In genomic region chr2:45512852-45513251, GRCm38 (mm10) we compare ENCODE assay signal across 24 mouse cellular contexts.
DNase-seq lines count a peak whose midpoint lies in the region; ATAC-seq and TF ChIP-seq lines count a peak whose summit lies in the region.
"Had no signal": no experiment of that assay in that cellular context is flagged by ENCODE, and none has a peak within 500 bp of the region (broad histone marks: within the 10 kb centered on the region; RNA-seq: fewer than 3 reads in every experiment).

No protein-coding gene starts in this region.

- TF ChIP-seq POLR2A in heart, adult 2 months (IDR thresholded peaks at IDR 0.05; ENCODE audit: insufficient read depth, low read depth, low read length), result no peak

- no peaks in the 10 kb centered on the region for H3K27me3 ChIP-seq in heart, adult 2 months (ENCODE audit: control insufficient read depth, insufficient read depth, low read length)
- no peaks in the 10 kb centered on the region for H3K27me3 ChIP-seq in lung, embryonic 14.5 days (ENCODE audit: insufficient read depth, low read length)
- H3K27me3 ChIP-seq: embryonic facial prominence, embryonic 15.5 days; forebrain, embryonic 15.5 days; Patski had no signal

- intact Hi-C loops in heart, adult 2 months (cut with DNase I), result loop anchor here (5.0 to 10.0 kb wide), 2 partner anchors 401 to 932 kb away; no protein-coding TSS in a partner anchor
- intact Hi-C loops in heart, postnatal 10 days (cut with DNase I), result loop anchor here (10.0 kb wide), 1 partner anchor 932 kb away; no protein-coding TSS in a partner anchor
- intact Hi-C loops in left cerebral cortex, postnatal 14 days (cut with DNase I), result no loop called here

- ATAC-seq in lung, embryonic 14.5 days (ENCODE audit: insufficient read depth), result no peak
- ATAC-seq: activated CD4-positive, CD25-positive, alpha-beta regulatory T cell, adult 4 months; CD4-positive, CD25-positive, alpha-beta regulatory T cell, adult 4 months; forebrain, embryonic 15.5 days; hindbrain, postnatal 0 days; Patski had no signal

- H3K27ac ChIP-seq in heart, adult 2 months, result peak overlapping the region; percentile 37
- H3K27ac ChIP-seq in lung, embryonic 14.5 days (ENCODE audit: low read depth), result peak overlapping the region; percentile 47; the same call in 1 of the 2 replicates
- H3K27ac ChIP-seq: embryonic facial prominence, embryonic 15.5 days; forebrain, embryonic 15.5 days; hindbrain, postnatal 0 days had no signal

- H3K4me1 ChIP-seq in heart, adult 2 months (ENCODE audit: control insufficient read depth, insufficient read depth, low read length), result no peaks in the 10 kb centered on the region; the same call in 1 of the 2 replicates
- H3K4me1 ChIP-seq in lung, embryonic 14.5 days (ENCODE audit: insufficient read depth), result peaks cover 7% of the 10 kb centered on the region; the same call in 1 of the 2 replicates
- H3K4me1 ChIP-seq: embryonic facial prominence, embryonic 15.5 days; forebrain, embryonic 15.5 days had no signal

- no peaks in the 10 kb centered on the region for H3K36me3 ChIP-seq in heart, adult 2 months (ENCODE audit: control insufficient read depth, insufficient read depth, low read length)
- H3K36me3 ChIP-seq in lung, embryonic 14.5 days (ENCODE audit: insufficient read depth), result no peaks in the 10 kb centered on the region
- H3K36me3 ChIP-seq: embryonic facial prominence, embryonic 15.5 days; forebrain, embryonic 15.5 days; G1E had no signal

- H3K9me3 ChIP-seq in lung, embryonic 14.5 days (ENCODE audit: low read depth, low read length), result no peaks in the 10 kb centered on the region
- H3K9me3 ChIP-seq: embryonic facial prominence, embryonic 15.5 days; forebrain, embryonic 15.5 days; G1E had no signal

- no peak overlapping the region for H3K4me3 ChIP-seq in heart, adult 2 months
- H3K4me3 ChIP-seq in lung, embryonic 14.5 days (ENCODE audit: low read depth, low read length), result no peak overlapping the region
- H3K4me3 ChIP-seq: embryonic facial prominence, embryonic 15.5 days; forebrain, embryonic 15.5 days had no signal

- H3K4me2 ChIP-seq in lung, embryonic 14.5 days, result no peak overlapping the region
- H3K4me2 ChIP-seq: embryonic facial prominence, embryonic 15.5 days; forebrain, embryonic 15.5 days had no signal

- TF ChIP-seq CTCF in heart, adult 2 months (IDR thresholded peaks at IDR 0.05), result no peak
- no peak for TF ChIP-seq CTCF in lung, embryonic 14.5 days (IDR thresholded peaks at IDR 0.05; ENCODE audit: low read depth)

- no peaks in the 10 kb centered on the region for H3K79me2 ChIP-seq in heart, adult 2 months (replicated peaks; ENCODE audit: control insufficient read depth, insufficient read depth, low read length)

- H3K9ac ChIP-seq in heart, adult 2 months (ENCODE audit: low read depth, low read length), result no peak overlapping the region
- no peak overlapping the region for H3K9ac ChIP-seq in lung, embryonic 14.5 days
- H3K9ac ChIP-seq: embryonic facial prominence, embryonic 15.5 days; forebrain, embryonic 15.5 days had no signal

- DNase-seq in heart, adult 2 months, result no peak
- no peak for DNase-seq in heart, postnatal 10 days
- DNase-seq in lung, embryonic 14.5 days, result no peak
- DNase-seq in lung, postnatal 36 days, result no peak
- DNase-seq in adipocyte (ENCODE audit: low spot score), result peak; percentile 43
- DNase-seq in skeletal muscle tissue, adult 2 months (ENCODE audit: low read depth, low spot score), result peak; percentile 55
- no peak for DNase-seq in urinary bladder, postnatal 25 days (ENCODE audit: low spot score)
- DNase-seq in left cerebral cortex, postnatal 14 days (ENCODE audit: low spot score in 2 of 2), result no peak
- DNase-seq: adrenal gland, adult 2 months; adrenal gland, postnatal 25 days; B cell, adult 2 months; cerebellum, adult 2 months; cerebellum, postnatal 10 days; embryo, embryonic 11 days; gastrocnemius, postnatal 36 days; heart, postnatal 14 days; kidney, adult 11 months had no signal

- TF ChIP-seq EP300 in heart, adult 2 months (IDR thresholded peaks at IDR 0.05; ENCODE audit: insufficient read depth, low read depth, low read length), result no peak

Comparison
In these comparisons a context has a peak if more than half of its experiments do, and no peak if none do; other contexts are left out.
1. DNase-seq: peak in adipocyte (single experiment) and skeletal muscle tissue, adult 2 months (single experiment); none in heart, adult 2 months (0 of 2), heart, postnatal 10 days (0 of 2), lung, embryonic 14.5 days (single experiment), lung, postnatal 36 days (single experiment), urinary bladder, postnatal 25 days (single experiment) and left cerebral cortex, postnatal 14 days (0 of 2).